Mouse (Mus musculus): ENCODE results near the gene Calm3. TPM values are rescaled to one million over a fixed set of nuclear protein-coding genes. Genes with fewer than 3 reads are reported as not detected.

The Calm3 gene
- polyA plus RNA-seq, 1 experiment from 2014 or later = 391 TPM

- H3K4me3 ChIP-seq = peak overlapping the region; percentile 74
- H3K9me3 ChIP-seq = no peaks in the 10 kb centered on the region
- peak overlapping the region; percentile 80 for H3K9ac ChIP-seq
- no peak overlapping the region for H3K27ac ChIP-seq (replicated peaks)
- peak overlapping the region; percentile 80 for H3K4me2 ChIP-seq
- no peaks in the 10 kb centered on the region; the same call in 1 of the 2 replicates for H3K36me3 ChIP-seq
- WGBS = 5% methylated on average over 11 of the region's 11 CpGs
- ATAC-seq (ENCODE audit: low FRiP score, low read depth) = no peak
- H3K4me1 ChIP-seq (replicated peaks) = peaks cover 33% of the 10 kb centered on the region
- H3K27me3 ChIP-seq = no peaks in the 10 kb centered on the region
Observed at GRCm38 (mm10) chr7:16876006-16876405, 47.9 kb downstream of the Calm3 start.

GRCm38 (mm10) chr7:16875326-16875725 lies 48.6 kb downstream of the Calm3 start:
- no peaks in the 10 kb centered on the region for H3K27me3 ChIP-seq
- ATAC-seq (ENCODE audit: low FRiP score, low read depth) = peak; percentile 58; the same call in 1 of the 2 replicates
- no peaks in the 10 kb centered on the region for H3K36me3 ChIP-seq
- 1% methylated on average over 29 of the region's 42 CpGs for WGBS
- H3K4me2 ChIP-seq = peak overlapping the region; percentile 80
- peak overlapping the region; percentile 80 for H3K9ac ChIP-seq
- peaks cover 34% of the 10 kb centered on the region for H3K4me1 ChIP-seq (replicated peaks)
- H3K9me3 ChIP-seq = no peaks in the 10 kb centered on the region
- H3K4me3 ChIP-seq = peak overlapping the region; percentile 74
- peak overlapping the region; percentile 87 for H3K27ac ChIP-seq (replicated peaks)

DNA sequence AGATGAGACGGTGACA lies 48.8 kb downstream of the Calm3 start, which contains the start of gene Dact3:
Gene Dact3, plus strand, starts transcription at position 8 of the 16 bp plus-strand sequence.
- Histone ChIP-seq H3K4me3 (peak within 1 kb of the TSS; percentile 74), H3K9me3 (no peaks in the 10 kb centered on the region), H3K4me2 (peak within 1 kb of the TSS; percentile 80), H3K4me1 (replicated peaks) (peaks cover 34% of the 10 kb centered on the region), H3K27me3 (no peaks in the 10 kb centered on the region), H3K9ac (peak within 1 kb of the TSS; percentile 80), H3K27ac (replicated peaks) (peak within 1 kb of the TSS; percentile 87), H3K36me3 (no peaks in the 10 kb centered on the region)
- ATAC-seq (ENCODE audit: low FRiP score, low read depth) = no peak
- 0% methylated on average over 1 of the region's 1 CpGs for WGBS

GRCm38 (mm10) chr7:16874756-16875309 lies 49.1 kb downstream of the Calm3 start:
- Histone ChIP-seq H3K27me3 (no peaks in the 10 kb centered on the region), H3K4me2 (peak overlapping the region; percentile 80), H3K27ac (replicated peaks) (peak overlapping the region; percentile 87), H3K36me3 (no peaks in the 10 kb centered on the region), H3K4me1 (replicated peaks) (peaks cover 34% of the 10 kb centered on the region), H3K9ac (peak overlapping the region; percentile 80), H3K9me3 (no peaks in the 10 kb centered on the region), H3K4me3 (peak overlapping the region; percentile 74)
- under 1% methylated on average over 33 of the region's 33 CpGs for WGBS
- ATAC-seq (ENCODE audit: low FRiP score, low read depth) = peak; percentile 98

DNA sequence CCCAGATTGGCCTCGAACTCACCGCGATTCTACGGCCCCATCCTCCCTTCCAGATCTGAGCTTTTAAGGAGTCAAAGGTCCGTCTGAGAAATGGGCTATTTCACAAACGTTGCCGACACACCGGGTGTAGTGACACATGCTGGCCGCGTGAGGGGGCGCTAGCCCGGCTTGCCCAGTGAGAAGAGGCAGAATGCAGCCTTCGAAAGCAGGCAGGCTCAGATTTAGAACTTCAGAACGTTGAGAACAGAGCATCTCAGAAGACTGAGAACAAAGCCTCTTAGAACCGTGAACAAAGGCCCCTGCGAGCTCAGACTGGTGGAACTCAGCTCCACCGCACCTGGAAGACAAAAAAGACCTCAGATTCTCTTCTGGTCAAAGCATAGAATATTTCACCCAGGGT lies 49.7 kb downstream of the Calm3 start:
- Histone ChIP-seq H3K4me2 (peak overlapping the region; percentile 45), H3K27ac (replicated peaks) (peak overlapping the region; percentile 73), H3K9me3 (no peaks in the 10 kb centered on the region), H3K4me1 (replicated peaks) (peaks cover 38% of the 10 kb centered on the region), H3K9ac (no peak overlapping the region), H3K27me3 (no peaks in the 10 kb centered on the region), H3K36me3 (no peaks in the 10 kb centered on the region), H3K4me3 (peak overlapping the region; percentile 74)
- ATAC-seq (ENCODE audit: low FRiP score, low read depth) = no peak
- 5% methylated on average over 17 of the region's 17 CpGs for whole genome bisulfite sequencing

GRCm38 (mm10) chr7:16873392-16873791 lies 50.5 kb downstream of the Calm3 start:
- Histone ChIP-seq H3K36me3 (no peaks in the 10 kb centered on the region), H3K27me3 (no peaks in the 10 kb centered on the region), H3K27ac (replicated peaks) (no peak overlapping the region), H3K4me2 (no peak overlapping the region; the same call in 1 of the 2 replicates), H3K4me1 (replicated peaks) (peaks cover 39% of the 10 kb centered on the region), H3K9me3 (no peaks in the 10 kb centered on the region), H3K9ac (no peak overlapping the region), H3K4me3 (no peak overlapping the region)
- ATAC-seq (ENCODE audit: low FRiP score, low read depth) = no peak
- WGBS = 94% methylated on average over 4 of the region's 4 CpGs

GRCm38 (mm10) chr7:16872478-16872877 lies 51.4 kb downstream of the Calm3 start:
- Histone ChIP-seq H3K9ac (no peak overlapping the region), H3K36me3 (no peaks in the 10 kb centered on the region), H3K4me2 (no peak overlapping the region), H3K4me3 (no peak overlapping the region), H3K27me3 (no peaks in the 10 kb centered on the region), H3K27ac (replicated peaks) (no peak overlapping the region), H3K9me3 (no peaks in the 10 kb centered on the region), H3K4me1 (replicated peaks) (peaks cover 39% of the 10 kb centered on the region)
- 95% methylated on average over 9 of the region's 9 CpGs for WGBS
- ATAC-seq (ENCODE audit: low FRiP score, low read depth) = no peak

DNA sequence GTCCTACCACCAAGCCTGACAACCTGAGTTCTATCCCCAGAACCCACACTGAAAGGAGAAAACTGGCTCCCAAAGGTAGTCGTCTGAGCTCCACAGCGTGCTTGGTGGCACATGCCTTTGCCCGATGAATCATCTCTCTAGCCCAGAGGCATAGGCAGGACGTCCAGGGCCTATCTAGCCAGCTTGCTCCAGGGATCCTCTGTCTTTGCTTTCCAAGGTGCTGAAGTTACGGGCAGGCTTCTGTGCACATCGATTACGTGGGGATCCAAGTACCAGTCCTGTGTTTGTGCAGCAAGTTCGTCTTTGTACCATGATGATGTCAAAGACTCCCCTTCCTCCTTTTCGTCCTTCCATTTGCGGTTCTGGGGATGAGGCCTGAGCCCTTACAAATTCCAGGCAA lies 52.3 kb downstream of the Calm3 start:
- no peak for ATAC-seq (ENCODE audit: low FRiP score, low read depth)
- Histone ChIP-seq H3K9me3 (no peaks in the 10 kb centered on the region), H3K27me3 (no peaks in the 10 kb centered on the region), H3K9ac (no peak overlapping the region), H3K27ac (replicated peaks) (no peak overlapping the region), H3K36me3 (no peaks in the 10 kb centered on the region), H3K4me1 (replicated peaks) (peaks cover 32% of the 10 kb centered on the region), H3K4me2 (no peak overlapping the region), H3K4me3 (no peak overlapping the region)
- 85% methylated on average over 10 of the region's 10 CpGs for WGBS

DNA sequence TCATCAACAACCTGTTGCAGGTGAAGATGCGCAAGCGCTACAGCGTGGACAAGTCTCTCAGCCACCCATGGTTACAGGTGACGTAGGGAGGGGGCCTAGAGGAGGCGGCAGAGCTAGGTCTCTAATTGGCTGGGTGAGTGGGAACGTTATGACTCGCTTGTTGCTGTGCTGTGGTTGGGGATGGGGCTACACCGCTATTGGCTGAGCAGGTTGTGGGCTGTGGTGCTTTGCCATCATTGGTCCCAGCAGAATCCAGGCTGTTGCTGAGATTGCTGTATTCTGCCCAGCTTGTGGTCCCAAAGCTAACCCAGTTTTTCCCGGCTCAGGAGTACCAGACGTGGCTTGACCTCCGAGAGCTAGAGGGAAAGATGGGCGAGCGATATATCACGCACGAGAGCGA lies 54.4 kb downstream of the Calm3 start:
- H3K9me3 ChIP-seq = no peaks in the 10 kb centered on the region
- peak overlapping the region; percentile 40 for H3K4me3 ChIP-seq
- H3K4me2 ChIP-seq = peak overlapping the region; percentile 62
- WGBS = 9% methylated on average over 16 of the region's 16 CpGs
- H3K9ac ChIP-seq = peak overlapping the region; percentile 36
- peaks cover 21% of the 10 kb centered on the region for H3K4me1 ChIP-seq (replicated peaks)
- H3K27ac ChIP-seq (replicated peaks) = peak overlapping the region; percentile 88
- ATAC-seq (ENCODE audit: low FRiP score, low read depth) = peak; percentile 98
- H3K27me3 ChIP-seq = no peaks in the 10 kb centered on the region
- H3K36me3 ChIP-seq = peaks cover 12% of the 10 kb centered on the region; the same call in 1 of the 2 replicates

DNA sequence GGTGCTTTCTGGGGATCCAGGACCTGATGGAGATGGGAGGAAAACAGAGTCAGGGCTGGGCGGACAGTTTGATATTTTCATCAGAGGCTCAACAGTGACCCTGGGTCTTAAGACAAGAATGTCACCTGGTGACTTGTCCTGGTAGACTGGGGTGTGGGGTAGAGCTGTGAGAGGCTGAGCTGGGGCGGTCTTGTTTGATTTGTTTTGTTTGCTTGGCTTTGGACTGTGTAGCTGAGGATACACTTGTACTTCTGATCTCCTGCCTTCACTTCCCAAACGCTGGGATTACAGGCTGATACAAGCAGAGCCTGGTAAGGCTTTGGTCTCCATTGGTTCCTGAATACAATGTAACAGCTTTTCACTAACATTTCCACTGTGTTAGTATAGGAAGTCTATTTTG lies 56.4 kb downstream of the Calm3 start:
- H3K27ac ChIP-seq (replicated peaks) = no peak overlapping the region
- WGBS = 91% methylated on average over 3 of the region's 3 CpGs

More for the DNA sequence above, 56.4 kb downstream of the Calm3 start:
- H3K27me3 ChIP-seq = no peaks in the 10 kb centered on the region
- no peak overlapping the region for H3K9ac ChIP-seq
- H3K4me2 ChIP-seq = no peak overlapping the region
- no peak overlapping the region for H3K4me3 ChIP-seq
- H3K36me3 ChIP-seq = peaks cover 21% of the 10 kb centered on the region
- no peaks in the 10 kb centered on the region for H3K9me3 ChIP-seq
- no peak for ATAC-seq (ENCODE audit: low FRiP score, low read depth)
- peaks cover 16% of the 10 kb centered on the region for H3K4me1 ChIP-seq (replicated peaks)

Other genes with a start within 250 kb of the Calm3 start
- not detected in 2 replicates for gene Ceacam15, start 248.4 kb downstream of the Calm3 start, polyA plus RNA-seq (2015; fragmentation: Nextera tagmentation; extraction: Ambion mirVana)
- 0.14 TPM in 1 of 2 replicates, not detected in the other for gene Ceacam9, start 202.2 kb downstream of the Calm3 start, polyA plus RNA-seq (2015; fragmentation: Nextera tagmentation; extraction: Ambion mirVana)
- 444 and 451 TPM in 2 replicates for gene Ap2s1, start 185.7 kb downstream of the Calm3 start, polyA plus RNA-seq (2015; fragmentation: Nextera tagmentation; extraction: Ambion mirVana)
- 11.6 and 13.7 TPM in 2 replicates for gene Slc1a5, start 142.8 kb downstream of the Calm3 start, polyA plus RNA-seq (2015; fragmentation: Nextera tagmentation; extraction: Ambion mirVana)
- 171 and 184 TPM in 2 replicates for gene Strn4, start 108.2 kb downstream of the Calm3 start, polyA plus RNA-seq (2015; fragmentation: Nextera tagmentation; extraction: Ambion mirVana)
- 46.5 and 50.9 TPM in 2 replicates for gene Fkrp, start 107.4 kb downstream of the Calm3 start, polyA plus RNA-seq (2015; fragmentation: Nextera tagmentation; extraction: Ambion mirVana)
- gene Prkd2, start 81.2 kb downstream of the Calm3 start, polyA plus RNA-seq (2015; fragmentation: Nextera tagmentation; extraction: Ambion mirVana) = 6.2 and 6.7 TPM in 2 replicates
- 5.1 and 5.6 TPM in 2 replicates for gene Dact3, start 48.8 kb downstream of the Calm3 start, polyA plus RNA-seq (2015; fragmentation: Nextera tagmentation; extraction: Ambion mirVana)
- 1.3 and 5.3 TPM in 2 replicates for gene Gng8, start 32.3 kb downstream of the Calm3 start, polyA plus RNA-seq (2015; fragmentation: Nextera tagmentation; extraction: Ambion mirVana)
- gene Ptgir, start 17.6 kb downstream of the Calm3 start, polyA plus RNA-seq (2015; fragmentation: Nextera tagmentation; extraction: Ambion mirVana) = 0.13 and 0.52 TPM in 2 replicates
- 142 and 150 TPM in 2 replicates for gene Pnmal2, start 20.6 kb upstream of the Calm3 start, polyA plus RNA-seq (2015; fragmentation: Nextera tagmentation; extraction: Ambion mirVana)
- 52.6 and 57.5 TPM in 2 replicates for gene Pnmal1, start 35.6 kb upstream of the Calm3 start, polyA plus RNA-seq (2015; fragmentation: Nextera tagmentation; extraction: Ambion mirVana)
- gene Gm42372, start 59.0 kb upstream of the Calm3 start, polyA plus RNA-seq (2015; fragmentation: Nextera tagmentation; extraction: Ambion mirVana) = 5.9 and 6.0 TPM in 2 replicates
- gene Ccdc8, start 68.6 kb upstream of the Calm3 start, polyA plus RNA-seq (2015; fragmentation: Nextera tagmentation; extraction: Ambion mirVana) = 7.4 and 7.7 TPM in 2 replicates
- gene Ppp5c, start 103.8 kb upstream of the Calm3 start, polyA plus RNA-seq (2015; fragmentation: Nextera tagmentation; extraction: Ambion mirVana) = 125 and 136 TPM in 2 replicates
- gene Hif3a, start 138.3 kb upstream of the Calm3 start, polyA plus RNA-seq (2015; fragmentation: Nextera tagmentation; extraction: Ambion mirVana) = 5.4 and 6.9 TPM in 2 replicates
- 4.2 and 4.7 TPM in 2 replicates for gene Psg16, start 149.9 kb upstream of the Calm3 start, polyA plus RNA-seq (2015; fragmentation: Nextera tagmentation; extraction: Ambion mirVana)
- gene Ceacam3, start 226.2 kb upstream of the Calm3 start, polyA plus RNA-seq (2015; fragmentation: Nextera tagmentation; extraction: Ambion mirVana) = 0.07 TPM in 1 of 2 replicates, not detected in the other